Comparison of ENCODE assay signal across 8 mouse cellular contexts in genomic region chr5:20880797-20881775, GRCm38 (mm10). TPM values are rescaled to one million over a fixed set of nuclear protein-coding genes. Genes with fewer than 3 reads are reported as not detected.
DNase-seq lines count a peak whose midpoint lies in the region; ATAC-seq and TF ChIP-seq lines count a peak whose summit lies in the region.

No protein-coding gene starts in this region.

- TF ChIP-seq EP300 in lung, postnatal 0 days (IDR thresholded peaks at IDR 0.05): no peak

- H3K27ac ChIP-seq in ES-E14 (ENCODE audit: insufficient read depth, low read depth, low read length, poor library complexity, severe bottlenecking): peak overlapping the region; percentile 72
- H3K27ac ChIP-seq in forebrain, postnatal 0 days (ENCODE audit: low read depth, low read length): peak overlapping the region; percentile 94
- H3K27ac ChIP-seq in hindbrain, embryonic 11.5 days (ENCODE audit: low read depth, low read length): peak overlapping the region; percentile 96
- peak overlapping the region; percentile 87 for H3K27ac ChIP-seq in lung, postnatal 0 days (ENCODE audit: low read length)

- H3K36me3 ChIP-seq in ES-E14 (ENCODE audit: control insufficient read depth, insufficient read depth, low read length, poor library complexity, severe bottlenecking): no peaks in the 10 kb centered on the region
- H3K36me3 ChIP-seq in forebrain, postnatal 0 days (ENCODE audit: insufficient read depth): no peaks in the 10 kb centered on the region; the same call in 1 of the 2 replicates
- no peaks in the 10 kb centered on the region for H3K36me3 ChIP-seq in hindbrain, embryonic 11.5 days (ENCODE audit: control insufficient read depth, insufficient read depth, low read length)
- no peaks in the 10 kb centered on the region for H3K36me3 ChIP-seq in lung, postnatal 0 days (ENCODE audit: insufficient read depth, low read length)

- 0 out of 2 replicates have a peak, but pooled peaks have one; percentile 21 for TF ChIP-seq CTCF in forebrain, postnatal 0 days (IDR thresholded peaks at IDR 0.05; ENCODE audit: low read depth)
- peak; percentile 37 for TF ChIP-seq CTCF in lung, postnatal 0 days (IDR thresholded peaks at IDR 0.05)

- no peaks in the 10 kb centered on the region for H3K9me3 ChIP-seq in ES-E14 (ENCODE audit: control insufficient read depth, insufficient read depth, low read depth, low read length)
- H3K9me3 ChIP-seq in forebrain, postnatal 0 days (ENCODE audit: low read length): no peaks in the 10 kb centered on the region
- H3K9me3 ChIP-seq in hindbrain, embryonic 11.5 days (ENCODE audit: control insufficient read depth, low read length): no peaks in the 10 kb centered on the region
- H3K9me3 ChIP-seq in lung, postnatal 0 days (ENCODE audit: low read length): no peaks in the 10 kb centered on the region

- peaks cover 0 to 7% of the 10 kb centered on the region in 2 experiments; a peak in 2 of 4 replicates for H3K4me1 ChIP-seq in ES-E14 (ENCODE audit: control insufficient read depth in 2 of 2, insufficient read depth in 2 of 2, low read length in 2 of 2, poor library complexity in 1 of 2)
- H3K4me1 ChIP-seq in forebrain, postnatal 0 days (ENCODE audit: insufficient read depth): peaks cover 19% of the 10 kb centered on the region; the same call in 1 of the 2 replicates
- no peaks in the 10 kb centered on the region for H3K4me1 ChIP-seq in hindbrain, embryonic 11.5 days (replicated peaks; ENCODE audit: control insufficient read depth, insufficient read depth, low read length)
- H3K4me1 ChIP-seq in lung, postnatal 0 days (ENCODE audit: insufficient read depth, low read depth, low read length): peaks cover 7% of the 10 kb centered on the region; the same call in 1 of the 2 replicates

- H3K4me3 ChIP-seq in ES-E14 (ENCODE audit: insufficient read depth in 1 of 2, low read depth in 1 of 2, low read length in 2 of 2, poor library complexity in 1 of 2, severe bottlenecking in 1 of 2): peak overlapping the region; percentile 90 to 91
- peak overlapping the region; percentile 90 for H3K4me3 ChIP-seq in forebrain, postnatal 0 days (ENCODE audit: low read depth, low read length)
- peak overlapping the region; percentile 85 for H3K4me3 ChIP-seq in hindbrain, embryonic 11.5 days (ENCODE audit: low read depth, low read length)
- H3K4me3 ChIP-seq in lung, postnatal 0 days (ENCODE audit: low read depth, low read length): peak overlapping the region; percentile 86

- 3% methylated on average over 45 of the region's 64 CpGs for WGBS in forebrain, postnatal 0 days
- 4% methylated on average over 35 of the region's 64 CpGs for WGBS in hindbrain, embryonic 11.5 days
- 2% methylated on average over 39 of the region's 64 CpGs for WGBS in lung, postnatal 0 days

- peak overlapping the region; percentile 89 for H3K9ac ChIP-seq in ES-E14 (ENCODE audit: insufficient read depth, low read depth, low read length, poor library complexity, severe bottlenecking)
- peak overlapping the region; percentile 73 for H3K9ac ChIP-seq in forebrain, postnatal 0 days
- H3K9ac ChIP-seq in hindbrain, embryonic 11.5 days (ENCODE audit: low read depth, low read length): peak overlapping the region; percentile 84
- peak overlapping the region; percentile 54 for H3K9ac ChIP-seq in lung, postnatal 0 days (replicated peaks; ENCODE audit: low read depth)

- H3K27me3 ChIP-seq in forebrain, postnatal 0 days (ENCODE audit: insufficient read depth, low read length): no peaks in the 10 kb centered on the region
- H3K27me3 ChIP-seq in hindbrain, embryonic 11.5 days (ENCODE audit: control insufficient read depth, insufficient read depth, low read length): no peaks in the 10 kb centered on the region
- H3K27me3 ChIP-seq in lung, postnatal 0 days (replicated peaks; ENCODE audit: insufficient read depth, low read length): no peaks in the 10 kb centered on the region

- ATAC-seq in forebrain, postnatal 0 days: no peak; the same call in 1 of the 2 replicates
- ATAC-seq in hindbrain, embryonic 11.5 days (ENCODE audit: low FRiP score): no peak; the same call in 1 of the 2 replicates
- peak; percentile 7 for ATAC-seq in lung, postnatal 0 days

- in situ Hi-C loops in ES-E14 (cut with MboI; ENCODE audit: low sequenced_read_pairs in 2 of 2, unreplicated experiment in 2 of 2): no loop called here

- DNase-seq in ES-E14 (ENCODE audit: low read depth, low spot score): no peak
- DNase-seq in cerebellum, adult 18-20 months: peak; percentile 64 to 76
- peak; percentile 61 for DNase-seq in forebrain, postnatal 0 days
- DNase-seq in hindbrain, embryonic 11.5 days (ENCODE audit: low spot score): peak; percentile 68
- DNase-seq in layer of hippocampus, postnatal 25 days (ENCODE audit: extremely low spot score in 1 of 2, low spot score in 1 of 2): peak; percentile 32 to 39
- peak; percentile 46 for DNase-seq in lung, postnatal 0 days (ENCODE audit: low spot score)
- peak; percentile 16 for DNase-seq in ovary, postnatal 10 days (ENCODE audit: low spot score)
- peak; percentile 49 for DNase-seq in thymus, postnatal 0 days (ENCODE audit: low spot score)

- H3K4me2 ChIP-seq in forebrain, postnatal 0 days (ENCODE audit: low read depth): peak overlapping the region; percentile 50
- peak overlapping the region; percentile 54 for H3K4me2 ChIP-seq in hindbrain, embryonic 11.5 days (replicated peaks; ENCODE audit: low read depth, low read length)
- peak overlapping the region; percentile 94 for H3K4me2 ChIP-seq in lung, postnatal 0 days (replicated peaks; ENCODE audit: low read depth, low read length)

TF ChIP-seq in ES-E14, 5 proteins besides CTCF, POLR2A, EP300 and RAD21:
- TF ChIP-seq ZNF384 (IDR thresholded peaks at IDR 0.05; ENCODE audit: low read depth, low read length) (no peak), HCFC1 (IDR thresholded peaks at IDR 0.05; ENCODE audit: borderline replicate concordance, insufficient read depth, low read length) (no peak), ZC3H11A (IDR thresholded peaks at IDR 0.05; ENCODE audit: borderline replicate concordance, low read depth, low read length) (no peak), MAFK (IDR thresholded peaks at IDR 0.05; ENCODE audit: insufficient read depth, low read depth, low read length) (no peak), CHD2 (IDR thresholded peaks at IDR 0.05; ENCODE audit: low read depth, low read length) (no peak)

RNA-seq across cellular contexts. Expression of gene Phtf2, which starts 0.8 kb away (rescaled TPM):
- total RNA-seq in ES-E14 (2012; rRNA removed): 44.9 and 58.5 TPM in 2 replicates
- 24.9 and 26.4 TPM in 2 replicates for total RNA-seq in forebrain, postnatal 0 days (2014; rRNA removed)
- 11.2 and 17.4 TPM in 2 replicates for polyA plus RNA-seq in forebrain, postnatal 0 days (2015; fragmentation: Nextera tagmentation; extraction: Ambion mirVana)
- polyA plus RNA-seq in hindbrain, embryonic 11.5 days (2014; fragmentation: Nextera tagmentation; extraction: Ambion mirVana): 21.2 and 21.4 TPM in 2 replicates
- total RNA-seq in layer of hippocampus, postnatal 25 days (2021): 10 to 100 TPM; 10.3 to 12.9 TPM
- 3.8 and 3.9 TPM in 2 replicates for polyA plus RNA-seq in lung, postnatal 0 days (2015; fragmentation: Nextera tagmentation; extraction: Ambion mirVana)
- 12.6 and 12.9 TPM in 2 replicates for polyA plus RNA-seq in thymus, postnatal 0 days (2015; fragmentation: Nextera tagmentation; extraction: Ambion mirVana)

RNA-seq across cellular contexts. Expression of gene Tmem60, which starts 0.9 kb away (rescaled TPM):
- 16.5 and 19.1 TPM in 2 replicates for total RNA-seq in ES-E14 (2012; rRNA removed)
- total RNA-seq in forebrain, postnatal 0 days (2014; rRNA removed): 13.8 and 24.5 TPM in 2 replicates
- polyA plus RNA-seq in forebrain, postnatal 0 days (2015; fragmentation: Nextera tagmentation; extraction: Ambion mirVana): 64.4 and 76.4 TPM in 2 replicates
- 58.5 and 59.0 TPM in 2 replicates for polyA plus RNA-seq in hindbrain, embryonic 11.5 days (2014; fragmentation: Nextera tagmentation; extraction: Ambion mirVana)
- 10 to 100 TPM; 22.7 to 24.8 TPM for total RNA-seq in layer of hippocampus, postnatal 25 days (2021)
- 49.7 and 52.2 TPM in 2 replicates for polyA plus RNA-seq in lung, postnatal 0 days (2015; fragmentation: Nextera tagmentation; extraction: Ambion mirVana)
- polyA plus RNA-seq in thymus, postnatal 0 days (2015; fragmentation: Nextera tagmentation; extraction: Ambion mirVana): 65.4 and 73.8 TPM in 2 replicates
